Mouse (Mus musculus) urinary bladder, postnatal 10 days (tissue): ENCODE results near the gene Gm17655.
"Not testable (repeated sequence)": the region's sequence is repeated elsewhere in the genome, so short reads cannot be mapped to it uniquely, and the experiment has no call there.

ENCODE experiments used
- DNase-seq: peaks from one replicate; pipeline ENCODE4 v3.0.0; 2022; ENCODE audit warnings: low spot score

Gm17655 gene

DNA sequence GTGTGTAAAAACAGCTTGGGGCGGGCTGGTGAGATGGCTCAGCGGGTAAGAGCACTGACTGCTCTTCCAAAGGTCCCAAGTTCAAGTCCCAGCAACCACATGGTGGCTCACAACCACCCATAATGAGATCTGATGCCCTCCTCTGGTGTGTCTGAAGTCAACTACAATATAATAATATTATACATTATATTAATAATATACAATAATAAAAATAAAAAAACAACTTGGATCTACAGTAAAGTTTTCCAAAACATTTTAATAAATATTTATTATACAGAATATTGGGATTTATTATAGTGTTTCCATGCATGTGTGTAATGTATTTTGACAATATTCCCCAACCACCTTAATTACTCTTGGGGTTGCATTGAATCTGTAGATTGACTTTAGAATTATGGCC lies at the start of gene Gm17655:
TSS of gene Gm17655 (minus strand) at position 101 of the 400 bp plus-strand sequence.
- not testable (repeated sequence) for DNase-seq

DNA sequence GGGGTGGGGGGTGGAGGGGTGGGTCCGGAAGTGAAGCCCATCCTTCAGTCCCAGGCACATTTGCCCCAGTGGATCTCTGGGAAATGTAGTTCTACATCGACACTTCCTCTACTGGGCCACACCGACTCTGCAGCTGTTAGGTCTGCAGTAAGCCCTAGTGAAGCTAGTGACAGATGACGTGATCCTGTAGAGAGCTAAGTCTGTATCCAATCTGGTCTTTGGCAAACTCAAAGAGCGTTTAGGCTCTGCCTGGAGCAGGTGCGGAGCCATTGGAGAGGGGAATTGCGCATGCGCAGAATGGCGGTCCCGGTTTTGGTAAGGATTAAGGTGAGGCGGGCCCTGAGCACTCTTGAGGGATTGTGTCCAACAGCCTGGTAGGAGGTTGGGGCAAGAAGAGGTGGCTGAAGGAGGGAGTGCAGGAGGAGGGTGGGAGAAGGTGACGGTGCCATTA lies 37.7 kb upstream of the Gm17655 start, which contains the start of gene Zfp605:
TSS of gene Zfp605 (plus strand) at position 102 of the 451 bp plus-strand sequence.
- peak; percentile 73 for DNase-seq

DNA sequence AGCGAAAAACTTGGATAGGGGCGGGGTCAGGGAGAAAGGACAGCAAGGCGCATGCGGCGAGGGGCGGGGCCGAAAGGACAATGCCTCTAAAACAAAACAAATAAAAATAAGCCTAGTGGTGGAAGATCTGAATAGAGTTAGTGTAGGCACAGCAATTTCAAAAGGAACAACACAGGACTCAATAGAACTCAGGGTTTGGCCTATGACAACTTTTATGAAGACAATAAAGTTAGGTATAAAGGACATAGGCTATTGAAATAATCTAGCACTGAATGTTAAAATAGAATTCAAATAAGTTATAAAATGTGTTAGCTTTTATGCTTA lies 36.0 kb upstream of the Gm17655 start:
- DNase-seq, result no peak

DNA sequence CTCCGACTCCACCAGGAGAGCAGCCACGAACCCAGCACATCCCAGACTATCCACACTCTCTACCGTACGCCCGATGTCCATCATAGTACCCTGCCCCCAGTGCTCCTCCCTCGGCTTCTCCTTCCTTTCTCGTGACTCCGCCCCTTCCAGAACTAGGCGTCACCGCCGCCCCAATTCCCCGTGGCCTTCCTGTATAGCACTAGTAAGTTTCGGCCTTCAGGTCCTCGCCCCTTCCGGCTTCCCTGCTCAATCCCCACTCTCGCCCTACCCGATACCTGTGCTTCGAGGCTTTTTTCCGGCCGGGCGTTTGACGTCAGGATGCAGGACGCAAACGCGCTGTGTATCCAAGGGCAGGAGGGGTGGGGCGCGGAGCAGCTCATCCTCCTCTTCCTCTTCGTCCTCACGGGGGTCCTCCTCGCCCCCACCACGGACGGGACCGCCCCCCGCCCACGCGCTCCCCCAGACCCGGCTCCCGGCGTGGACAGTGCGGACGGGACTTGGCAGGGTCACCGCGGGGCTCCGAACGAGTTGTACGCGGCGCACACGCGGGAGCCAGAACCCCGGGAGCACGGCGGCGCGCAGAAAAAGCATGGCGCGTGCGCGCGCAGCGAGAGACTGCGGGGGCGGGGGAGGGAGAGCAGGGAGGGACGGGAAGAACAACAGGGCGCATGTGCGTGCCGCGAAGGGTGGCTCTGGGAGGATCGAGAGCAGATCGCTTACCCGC lies 35.4 kb upstream of the Gm17655 start, which contains the start of gene Gtpbp6:
TSS of gene Gtpbp6 (minus strand) at position 617 of the 724 bp plus-strand sequence.
- DNase-seq, result peak; percentile 82

DNA sequence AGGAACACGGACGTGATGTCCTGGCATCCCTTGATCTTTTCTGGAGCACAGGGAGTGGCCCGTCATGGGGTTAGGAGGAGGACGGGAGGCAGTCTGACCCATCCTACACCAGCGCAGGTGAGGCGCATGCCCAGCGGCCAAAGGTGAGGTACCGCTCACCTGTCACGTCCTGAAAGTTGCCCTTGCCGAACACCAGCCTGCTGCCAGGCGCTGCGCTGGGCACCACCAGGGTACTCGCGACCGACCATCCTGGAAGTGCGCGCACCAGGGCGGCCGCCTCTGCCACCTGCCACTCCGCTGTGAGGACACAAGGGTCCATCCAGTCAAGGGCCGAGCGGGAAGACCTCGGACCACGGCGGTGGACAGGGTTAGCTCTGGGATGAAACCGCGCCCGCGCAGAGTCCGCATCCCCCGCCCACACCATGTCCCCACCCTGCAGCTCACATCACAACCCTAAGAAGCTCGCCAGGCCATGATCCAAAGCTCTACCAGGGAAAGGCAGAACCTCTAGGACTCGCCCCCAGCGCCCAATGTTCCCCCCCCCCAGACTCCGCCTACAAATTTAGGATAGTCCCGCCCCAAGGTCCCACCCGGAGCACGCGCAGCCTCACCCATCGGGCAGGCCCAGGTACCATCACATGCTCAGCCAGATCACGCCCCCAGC lies 34.7 kb upstream of the Gm17655 start:
- no peak for DNase-seq

DNA sequence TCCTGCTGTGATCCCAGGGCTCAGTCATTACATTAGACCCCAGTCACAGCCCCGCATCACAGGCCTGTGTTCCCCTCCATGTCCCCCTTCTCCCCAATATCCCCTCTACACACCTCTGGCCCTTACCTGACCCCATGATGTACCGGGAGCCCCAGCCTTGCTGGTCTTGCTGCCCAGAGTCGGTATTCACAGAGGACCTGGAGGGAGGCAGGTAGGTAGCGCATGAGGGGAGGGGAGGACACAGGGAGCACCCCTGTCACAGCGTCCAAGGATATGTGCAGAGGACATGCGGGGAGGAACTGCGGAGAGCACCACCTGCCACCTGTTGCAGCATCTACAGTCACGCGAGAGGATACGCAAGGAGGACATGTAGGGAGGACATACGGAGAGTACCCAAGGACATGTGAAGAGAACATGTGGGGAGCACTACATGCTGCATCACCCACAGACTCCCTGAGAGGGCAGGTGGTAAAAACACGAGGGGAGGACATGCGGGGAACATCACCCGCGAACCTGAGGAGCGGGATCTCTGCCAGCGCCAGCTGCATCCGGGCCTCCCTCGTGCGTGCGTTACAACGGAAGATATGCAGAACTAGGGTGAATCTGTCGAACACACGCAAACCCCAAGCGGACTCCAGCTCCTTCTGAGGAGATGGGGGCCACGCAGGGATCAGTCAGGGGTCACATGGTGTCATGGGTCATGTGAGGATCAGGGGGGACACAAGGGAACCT lies 34.0 kb upstream of the Gm17655 start:
- DNase-seq, result no peak

DNA sequence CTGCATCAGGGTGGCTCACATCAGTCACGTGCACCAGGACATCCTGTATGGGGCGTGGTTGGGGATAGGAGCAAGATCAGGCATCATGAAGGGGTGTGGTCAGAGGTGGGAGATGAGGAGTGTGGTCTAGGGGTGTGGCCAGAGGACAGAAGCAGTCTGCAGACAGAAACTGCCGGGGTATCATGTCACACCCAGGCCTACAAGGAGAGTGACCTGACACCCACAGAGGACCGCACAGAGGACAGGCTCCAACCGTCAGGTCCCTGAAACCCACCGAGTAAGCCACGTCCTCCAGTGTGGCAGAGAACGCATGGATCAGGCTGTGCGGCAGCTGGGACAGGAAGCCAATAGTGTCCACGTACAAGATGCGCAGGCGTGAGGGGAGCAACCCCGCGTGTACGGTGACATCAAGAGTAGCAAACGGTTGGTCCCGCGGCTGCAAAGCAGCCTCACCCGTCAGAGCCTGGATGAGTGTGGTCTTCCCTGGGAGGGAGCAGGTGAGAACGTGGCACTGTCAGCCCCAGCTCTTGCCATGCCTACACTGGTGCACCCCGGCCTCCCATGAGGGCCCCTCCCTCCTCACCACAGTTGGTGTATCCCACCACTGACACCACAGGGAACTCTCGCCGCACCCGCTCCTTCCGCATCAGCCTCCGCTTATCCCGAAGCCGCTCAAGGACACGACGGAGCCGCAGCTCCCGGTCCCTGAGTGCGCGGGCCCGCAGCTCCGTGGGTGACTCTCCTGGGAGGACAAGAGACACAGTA lies 32.5 kb upstream of the Gm17655 start:
- no peak for DNase-seq

DNA sequence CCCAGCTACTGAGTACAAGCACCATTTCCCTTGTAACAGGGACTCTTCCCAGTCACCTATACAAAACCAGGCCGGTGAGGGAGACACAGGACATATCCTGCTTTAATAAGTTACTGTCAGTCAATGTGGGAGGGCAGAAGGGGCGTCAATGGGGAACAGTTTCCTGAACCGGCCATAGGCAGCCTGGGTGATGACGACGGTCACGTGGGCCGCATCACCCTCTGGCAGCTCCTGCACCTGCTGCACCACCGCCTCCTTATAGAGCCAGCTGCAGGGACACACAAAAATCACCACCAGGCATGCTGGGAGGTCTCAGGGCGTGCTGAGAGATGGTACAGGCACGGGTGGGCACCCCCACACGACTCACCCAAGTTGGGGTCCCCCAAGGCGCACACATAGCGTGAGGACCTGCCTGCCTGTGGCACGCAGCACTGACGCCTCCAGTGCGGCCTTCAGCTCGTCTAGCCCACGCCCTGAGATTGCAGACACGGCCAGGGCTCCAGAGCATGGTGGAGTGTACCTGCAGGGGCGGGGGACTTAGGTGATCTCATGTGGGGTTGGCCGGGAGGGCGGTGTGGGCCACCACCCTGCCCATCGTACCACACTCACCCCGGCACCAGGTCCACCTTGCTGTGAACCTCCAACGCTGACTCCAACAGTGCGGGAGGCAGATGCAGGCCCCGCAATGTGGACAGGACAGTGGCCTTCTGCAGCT lies 31.7 kb upstream of the Gm17655 start:
- DNase-seq, result no peak

DNA sequence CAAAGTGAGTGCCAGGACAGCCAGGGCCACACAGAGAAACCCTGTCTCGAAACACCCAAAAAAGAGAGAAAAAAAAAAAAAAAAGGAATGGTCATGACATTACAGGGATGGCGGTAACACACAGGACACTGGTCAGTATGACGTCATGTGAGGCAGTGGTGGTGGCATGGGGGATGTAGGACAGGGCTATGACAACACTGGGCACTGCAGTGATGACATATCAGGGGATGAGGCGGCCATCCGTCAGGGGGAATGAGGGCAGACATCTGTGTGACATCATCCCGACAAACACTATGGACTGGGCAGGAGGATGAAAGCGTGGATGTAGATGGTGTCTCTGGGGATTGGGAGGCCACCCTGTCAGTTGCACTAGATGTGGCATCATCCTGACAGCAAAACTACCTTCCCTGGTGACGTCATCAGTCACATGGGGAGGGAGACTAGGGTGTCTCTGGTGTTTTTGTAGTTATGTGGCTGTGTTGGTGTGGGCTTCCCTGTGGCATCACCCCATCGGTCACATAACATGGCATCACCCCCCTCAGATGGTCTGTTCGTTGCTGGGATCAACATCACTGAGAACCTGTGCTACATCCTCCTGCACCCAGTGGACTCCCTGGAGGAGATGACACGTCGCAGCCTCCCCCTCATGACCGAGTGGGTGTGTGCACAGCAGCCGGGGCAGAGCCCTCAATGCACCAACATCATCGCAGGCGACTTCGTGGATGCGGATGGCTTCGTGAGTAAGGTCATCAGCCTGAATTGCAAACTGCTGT lies 30.7 kb upstream of the Gm17655 start:
- no peak for DNase-seq

DNA sequence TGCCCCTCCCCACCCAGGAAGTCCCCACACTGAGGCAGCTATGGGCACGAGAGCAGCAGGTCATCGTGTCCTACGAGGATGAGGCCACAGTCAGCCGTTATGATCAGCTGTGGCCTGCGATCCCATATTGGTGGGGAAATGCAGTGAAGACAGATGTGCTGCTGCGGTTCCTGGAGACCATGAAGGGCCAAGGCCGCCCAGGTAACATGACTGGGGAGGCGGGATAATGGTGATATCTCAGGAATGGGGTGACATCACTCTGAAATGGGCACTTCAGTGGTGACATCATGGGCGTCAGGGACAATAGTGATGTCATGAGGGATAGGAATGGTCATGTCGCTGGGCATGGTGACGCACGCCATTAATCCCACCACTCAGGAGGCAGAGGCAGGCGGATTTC lies 30.1 kb upstream of the Gm17655 start:
- no peak for DNase-seq

DNA sequence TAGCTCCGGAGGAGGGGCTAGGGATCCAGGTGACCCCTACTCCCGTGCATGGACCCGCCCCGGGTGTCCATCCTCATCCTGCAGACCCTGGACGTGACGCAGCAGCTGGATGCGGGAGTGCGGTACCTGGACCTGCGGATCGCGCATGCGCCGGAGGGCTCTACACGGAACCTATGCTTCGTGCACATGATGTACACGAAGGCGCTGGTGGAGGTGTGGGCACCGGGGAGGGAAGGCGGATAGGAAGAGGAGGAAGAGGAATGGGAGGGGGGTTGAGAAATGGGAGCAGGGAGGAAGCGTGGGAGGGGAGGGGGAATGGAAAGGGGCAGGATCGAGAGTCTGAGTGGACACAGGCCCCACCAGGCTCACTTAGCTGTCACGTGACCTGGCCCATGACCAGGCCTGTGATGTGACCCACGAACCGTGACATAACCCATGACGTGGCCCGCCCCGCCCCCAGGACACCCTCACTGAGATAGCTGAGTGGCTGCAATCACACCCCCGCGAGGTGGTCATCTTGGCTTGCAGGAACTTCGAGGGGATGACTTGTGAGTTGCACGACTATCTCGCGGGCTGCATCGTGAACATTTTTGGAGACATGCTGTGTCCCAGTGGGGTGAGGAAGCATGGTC lies 29.5 kb upstream of the Gm17655 start:
- DNase-seq, result no peak

DNA sequence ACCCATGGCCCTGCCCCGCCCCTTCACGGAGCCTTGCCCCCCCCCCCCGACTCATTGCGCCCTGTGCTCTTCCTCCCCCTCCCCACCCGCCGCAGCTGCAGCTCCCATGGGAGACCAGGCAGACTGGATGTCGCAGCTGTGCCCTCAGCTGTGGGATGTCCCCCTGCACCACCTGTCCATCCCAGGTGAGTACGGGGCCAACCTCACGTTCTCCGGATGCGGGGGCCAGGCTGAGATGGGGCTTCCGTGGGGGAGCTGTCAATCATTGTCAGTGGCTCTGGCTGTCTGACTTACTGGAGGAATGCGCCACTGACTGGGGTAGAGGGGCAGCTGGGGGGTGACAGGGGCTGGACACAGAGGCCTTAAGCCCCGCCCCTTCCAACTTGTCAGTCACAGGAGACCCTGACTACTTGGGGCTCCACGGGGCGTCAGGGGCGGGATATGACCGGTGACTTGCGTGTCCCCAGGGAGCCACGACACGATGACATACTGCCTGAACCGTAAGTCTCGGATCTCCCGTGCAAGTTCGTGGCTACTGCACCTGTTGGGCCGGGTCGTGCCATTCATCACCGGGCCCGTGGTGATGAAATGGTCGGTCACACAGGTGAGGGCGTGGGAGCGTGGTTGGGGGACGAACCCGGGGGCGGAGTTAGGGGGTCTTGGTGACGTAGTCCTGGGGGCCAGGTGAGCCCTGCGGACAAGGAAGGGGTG lies 28.8 kb upstream of the Gm17655 start:
- no peak for DNase-seq

DNA sequence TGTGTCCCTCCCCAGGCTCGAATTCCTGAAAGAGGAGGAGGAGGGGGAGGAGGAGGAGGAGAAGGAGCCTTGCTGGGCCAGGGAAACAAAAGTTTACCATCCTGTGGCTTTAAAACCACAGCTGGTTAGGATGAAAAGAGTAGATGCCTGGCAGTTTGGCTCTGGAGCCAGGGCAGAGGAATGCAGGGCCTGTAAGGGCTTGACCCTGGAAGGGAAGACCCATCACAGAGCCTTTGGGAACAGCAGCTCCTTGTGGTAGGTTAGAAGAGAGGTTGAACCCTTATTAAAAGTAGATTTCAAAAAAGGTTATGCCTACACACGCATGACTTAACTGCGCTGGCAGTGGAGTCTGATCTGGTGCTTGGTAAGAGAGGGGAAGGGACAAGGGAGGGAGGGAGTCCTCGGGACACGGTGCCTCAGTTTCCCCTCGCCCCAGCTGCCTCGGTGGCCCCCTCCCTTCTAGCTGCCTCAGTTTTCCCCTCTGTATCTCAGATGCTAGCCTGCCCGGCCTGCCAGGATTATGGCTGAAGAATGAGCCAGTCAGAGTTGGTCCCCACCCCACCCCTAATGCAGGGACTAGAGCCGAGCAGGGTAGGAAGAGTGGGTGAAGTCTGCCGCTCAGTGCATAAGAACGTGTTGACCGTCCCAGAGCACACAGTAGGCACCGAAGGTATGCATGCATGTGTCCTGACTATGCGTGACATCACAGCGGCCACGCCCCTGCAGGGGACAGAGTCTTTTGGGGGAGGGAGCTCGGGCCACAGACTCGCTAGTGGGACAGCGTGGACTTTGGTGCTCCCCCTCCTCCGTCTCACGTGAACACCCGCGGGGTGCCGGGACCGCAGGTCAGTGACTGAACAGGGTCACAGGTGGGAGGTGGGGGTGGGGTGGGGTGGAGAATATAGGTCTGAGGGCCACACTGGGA lies 27.6 kb upstream of the Gm17655 start, which contains the start of gene Plcxd1:
TSS of gene Plcxd1 (plus strand) at position 314 of the 925 bp plus-strand sequence.
- no peak for DNase-seq

DNA sequence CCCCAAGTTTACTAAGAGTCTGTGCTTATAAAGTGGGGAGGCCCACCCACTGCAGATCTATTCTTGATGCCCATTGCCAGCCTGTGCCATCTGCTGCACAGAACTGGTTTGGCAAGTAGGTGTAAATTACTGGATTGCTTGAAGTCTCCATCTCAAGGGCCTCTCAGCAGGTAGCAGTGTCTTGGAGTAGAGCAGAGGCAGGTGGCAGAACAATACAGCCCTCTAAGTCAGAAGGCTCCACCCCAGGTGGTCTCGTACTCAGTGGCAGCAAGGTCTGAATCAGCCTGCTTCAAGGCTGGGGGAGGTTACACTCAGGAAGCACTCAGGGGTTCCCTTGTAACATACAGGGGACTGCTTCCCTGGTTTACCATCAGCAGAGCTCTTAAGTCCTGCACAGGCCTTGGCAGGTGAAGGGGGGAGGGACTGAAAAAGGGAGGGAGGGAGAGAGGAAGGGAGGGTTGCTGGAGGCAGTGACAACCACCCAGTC lies 26.7 kb upstream of the Gm17655 start:
- no peak for DNase-seq

DNA sequence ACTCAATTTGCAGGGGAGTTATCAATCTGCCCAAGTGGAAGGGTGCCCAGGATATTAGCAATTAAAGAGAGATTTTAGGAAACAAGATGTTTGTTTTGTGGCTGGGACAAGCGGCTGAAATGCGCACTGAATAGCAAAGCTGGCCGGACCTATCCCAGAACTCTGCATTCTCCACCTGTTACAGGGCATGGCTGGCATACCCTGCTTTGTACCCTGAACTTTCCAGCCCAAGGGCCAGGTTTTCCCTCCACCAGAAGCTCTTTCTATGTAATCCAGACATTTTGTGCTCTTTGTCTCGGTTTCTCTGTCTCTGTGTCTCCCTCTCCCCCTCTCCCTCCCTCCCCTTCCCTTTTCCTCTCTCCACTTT lies 22.5 kb upstream of the Gm17655 start:
- DNase-seq, result no peak

DNA sequence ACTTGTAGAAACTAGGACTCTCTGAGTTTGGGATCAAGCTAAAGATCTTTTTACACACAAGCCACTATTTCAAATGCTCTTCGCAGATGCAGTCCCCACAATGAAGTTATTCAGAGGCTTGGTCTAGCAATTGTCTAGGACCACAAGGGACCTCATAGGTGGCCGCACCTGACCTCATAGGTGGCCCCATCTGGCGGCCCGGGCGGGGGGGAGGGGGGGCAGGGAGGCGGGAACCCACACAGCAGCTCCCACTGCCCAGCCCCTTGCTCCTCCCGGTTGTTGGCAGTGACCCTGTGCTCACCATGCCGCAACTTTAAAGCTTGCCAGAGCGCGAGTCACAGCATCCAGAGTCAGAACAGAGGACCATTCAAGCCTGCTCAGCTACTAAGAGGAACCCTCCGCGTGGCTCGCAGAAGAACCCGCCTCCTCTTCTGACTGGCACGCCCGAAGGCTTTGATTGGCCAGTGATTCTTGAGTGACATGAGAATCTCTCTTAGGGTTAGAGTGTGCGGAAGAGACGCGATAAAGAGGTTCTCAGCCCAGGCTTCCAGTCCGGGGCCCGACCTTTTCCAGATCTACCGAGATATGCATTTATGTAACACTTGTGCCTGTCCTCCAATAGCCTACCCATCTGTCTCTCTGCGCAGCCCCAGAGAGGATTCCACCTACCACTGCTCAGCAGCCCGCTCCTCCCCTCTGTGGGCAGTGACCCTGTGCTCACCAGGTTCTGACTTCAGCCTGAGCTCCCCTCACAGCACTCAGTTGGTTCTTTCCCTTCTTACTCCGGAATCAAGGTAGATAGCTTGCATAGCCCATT lies 21.9 kb upstream of the Gm17655 start, which contains the start of gene Gm35315:
TSS of gene Gm35315 (minus strand) at position 391 of the 817 bp plus-strand sequence.
- DNase-seq, result no peak

DNA sequence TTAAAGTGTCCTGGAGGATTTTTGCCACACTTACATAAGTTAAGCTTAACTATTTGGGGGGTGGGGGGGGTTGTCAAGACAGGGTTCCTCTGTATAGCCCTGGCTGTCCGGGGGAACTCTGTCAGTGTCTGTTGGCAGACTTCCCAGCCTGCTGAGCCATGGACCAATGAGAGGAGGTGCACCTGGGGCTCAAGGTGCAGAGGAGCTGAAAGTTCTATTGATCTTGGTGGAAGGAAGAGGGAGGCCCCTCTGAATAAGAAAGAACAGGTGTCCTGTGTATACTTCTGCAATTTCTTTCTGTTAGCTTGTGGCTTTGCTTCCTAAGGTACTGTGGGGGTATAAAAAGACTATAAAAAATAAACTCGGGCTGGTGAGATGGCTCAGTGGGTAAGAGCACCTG lies 19.2 kb upstream of the Gm17655 start:
- no peak for DNase-seq
